Mouse (Mus musculus) heart, adult 2 months (tissue): ENCODE results near the gene Adgrg7. TPM values are rescaled to one million over a fixed set of nuclear protein-coding genes. Genes with fewer than 3 reads are reported as not detected.

Experiments
- DNase-seq, 2 experiments: peaks; one replicate each; pipeline ENCODE4 v3.0.0; 2021
- H3K27ac ChIP-seq: fragments of 200-600 bp; 2 replicates; pipeline ENCODE4 v1.8.1; 2022
- H3K27me3 ChIP-seq: fragments of 200-500 bp; 2 replicates; pipeline ENCODE4 v1.6.1; 2012; ENCODE audit warnings: mild to moderate bottlenecking, low read length, inconsistent platforms, mixed read lengths; ENCODE audit not compliant: control insufficient read depth, insufficient read depth
- H3K36me3 ChIP-seq: fragments of 200-500 bp; 2 replicates; pipeline ENCODE4 v1.6.1; 2012; ENCODE audit warnings: low read length, inconsistent platforms; ENCODE audit not compliant: control insufficient read depth, insufficient read depth
- H3K4me1 ChIP-seq: fragments of 200-500 bp; 2 replicates; pipeline ENCODE4 v1.6.1; 2011; ENCODE audit warnings: low read length; ENCODE audit not compliant: control insufficient read depth, insufficient read depth
- H3K4me3 ChIP-seq: fragments of 200-600 bp; 2 replicates; pipeline ENCODE4 v1.8.1; 2022
- H3K79me2 ChIP-seq: fragments of 200-500 bp; replicated peaks from 2 replicates; pipeline ENCODE4 v1.6.1; 2012; ENCODE audit warnings: mild to moderate bottlenecking, inconsistent platforms, low read length, moderate library complexity, mixed read lengths; ENCODE audit not compliant: control insufficient read depth, insufficient read depth
- H3K9ac ChIP-seq: fragments of 200-500 bp; 2 replicates; pipeline ENCODE4 v1.6.1; 2012; ENCODE audit warnings: low read depth, mild to moderate bottlenecking, control low read depth, inconsistent platforms, low read length, mixed read lengths
- CTCF ChIP-seq: fragments of 200-600 bp; IDR thresholded peaks from 2 replicates; pipeline ENCODE4 v1.8.1; 2022; ENCODE audit warnings: antibody characterized with exemption, mild to moderate bottlenecking, moderate library complexity
- EP300 ChIP-seq: fragments of 200-500 bp; IDR thresholded peaks from 2 replicates; pipeline ENCODE4 v1.6.1; 2011; ENCODE audit warnings: low read depth, low read length, control low read depth; ENCODE audit not compliant: insufficient read depth
- POLR2A ChIP-seq: fragments of 200-500 bp; IDR thresholded peaks from 2 replicates; pipeline ENCODE4 v1.6.1; 2011; ENCODE audit warnings: mild to moderate bottlenecking, low read depth, low read length, control low read depth; ENCODE audit not compliant: insufficient read depth
- WGBS: fragments of 180-500 bp; shearing (Covaris S2); methylation state at CpG from one replicate; pipeline ENCODE4 v1.1.7; 2018; 5-methylcytosine and 5-hydroxymethylcytosine counted together
- intact Hi-C: fragments of 180-260 bp; cut with DNase I; formaldehyde crosslinking; loops from one replicate; pipeline ENCODE4 v1.15.1; 2025
- polyA plus RNA-seq: library from polyadenylated mRNA; depleted of rRNA; stranded (reverse); fragments of >200 nt; gene quantifications from 2 replicates; pipeline ENCODE4 v1.2.3, GENCODE M21; 2012
- total RNA-seq, 2 experiments: library from RNA; stranded (reverse); gene quantifications; 2 replicates each; pipeline ENCODE4 v1.2.3; 2021

Gene Adgrg7
- total and polyA plus RNA-seq, 3 experiments: not detected

- no peaks in the 10 kb centered on the region for H3K36me3 ChIP-seq
- TF ChIP-seq POLR2A (no peak), CTCF (peak; percentile 89), EP300 (no peak)
- no peaks in the 10 kb centered on the region for H3K79me2 ChIP-seq
- no peaks in the 10 kb centered on the region for H3K27me3 ChIP-seq
- no peak for DNase-seq
- WGBS: 47% methylated on average over 10 of the region's 10 CpGs
- H3K27ac ChIP-seq: no peak overlapping the region
- H3K4me3 ChIP-seq: no peak overlapping the region
- H3K4me1 ChIP-seq: no peaks in the 10 kb centered on the region
- H3K9ac ChIP-seq: no peak overlapping the region
- intact Hi-C loops: loop anchor here (2.0 to 5.0 kb wide), 2 partner anchors 321 to 396 kb away; partner anchors contain the start of gene Nit2
These were observed 24.2 kb downstream of the Adgrg7 start for GRCm38 (mm10) chr16:56771163-56772105.

GRCm38 (mm10) chr16:56729060-56729459, 66.6 kb downstream of the Adgrg7 start:
- DNase-seq: no peak
- intact Hi-C loops: no loop called here
- Histone ChIP-seq H3K27ac (no peak overlapping the region), H3K4me1 (no peaks in the 10 kb centered on the region), H3K27me3 (no peaks in the 10 kb centered on the region), H3K9ac (no peak overlapping the region), H3K4me3 (no peak overlapping the region), H3K36me3 (no peaks in the 10 kb centered on the region), H3K79me2 (no peaks in the 10 kb centered on the region)
- no peak for TF ChIP-seq POLR2A
- no peak for TF ChIP-seq EP300
- TF ChIP-seq CTCF: no peak
- 28% methylated on average over 1 of the region's 1 CpGs for WGBS

GRCm38 (mm10) chr16:56724927-56725326, 70.7 kb downstream of the Adgrg7 start:
- no peaks in the 10 kb centered on the region for H3K36me3 ChIP-seq
- DNase-seq: no peak
- H3K79me2 ChIP-seq: no peaks in the 10 kb centered on the region
- H3K9ac ChIP-seq: no peak overlapping the region
- H3K27ac ChIP-seq: no peak overlapping the region
- TF ChIP-seq CTCF: no peak
- TF ChIP-seq EP300: no peak
- no peak for TF ChIP-seq POLR2A
- no peaks in the 10 kb centered on the region for H3K4me1 ChIP-seq
- 68% methylated on average over 10 of the region's 10 CpGs for WGBS
- intact Hi-C loops: no loop called here
- H3K4me3 ChIP-seq: no peak overlapping the region
- no peaks in the 10 kb centered on the region for H3K27me3 ChIP-seq

DNA sequence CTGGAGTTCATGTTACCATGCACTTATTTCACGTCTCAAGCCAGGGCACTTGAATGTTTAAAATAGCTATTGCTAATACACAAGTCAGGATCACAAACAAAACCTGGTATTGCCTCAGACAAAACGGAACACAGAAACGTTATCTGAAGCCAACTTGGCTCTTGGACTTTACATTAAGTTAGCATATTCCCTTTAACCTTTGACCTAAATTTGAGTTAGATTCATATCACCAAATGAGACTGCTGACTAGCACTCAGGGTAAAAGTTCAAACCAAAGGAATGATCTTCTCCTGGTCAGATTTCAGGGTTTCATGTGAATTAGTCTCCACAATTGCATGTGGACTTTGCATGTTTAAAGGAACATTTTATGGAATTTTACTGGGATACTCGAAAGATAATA, 73.3 kb downstream of the Adgrg7 start:
- intact Hi-C loops: no loop called here
- WGBS: 40% methylated on average over 4 of the region's 4 CpGs
- Histone ChIP-seq H3K4me1 (no peaks in the 10 kb centered on the region), H3K9ac (no peak overlapping the region), H3K4me3 (no peak overlapping the region), H3K27me3 (no peaks in the 10 kb centered on the region), H3K36me3 (no peaks in the 10 kb centered on the region), H3K27ac (no peak overlapping the region), H3K79me2 (no peaks in the 10 kb centered on the region)
- no peak for TF ChIP-seq CTCF
- TF ChIP-seq EP300: no peak
- TF ChIP-seq POLR2A: no peak
- DNase-seq: no peak

DNA sequence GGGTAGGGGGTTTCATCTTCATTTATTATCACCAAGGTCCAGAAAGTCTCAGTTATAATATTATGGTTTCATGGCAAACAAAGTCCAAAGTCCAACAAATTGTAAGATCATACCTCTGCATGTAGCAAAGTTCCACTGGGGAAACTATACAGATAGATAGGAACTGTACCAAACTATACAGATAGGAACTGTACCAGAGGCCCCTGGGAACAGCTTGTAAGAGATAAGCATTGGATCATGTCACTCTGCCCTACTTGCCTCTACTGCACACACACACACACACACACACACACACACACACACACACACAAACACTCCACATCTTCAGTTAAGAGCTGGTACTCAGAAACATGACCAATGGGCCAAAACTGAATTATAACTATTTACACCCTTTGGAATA, 76.6 kb downstream of the Adgrg7 start:
- Histone ChIP-seq H3K36me3 (peaks cover 10% of the 10 kb centered on the region), H3K27ac (no peak overlapping the region), H3K4me3 (no peak overlapping the region), H3K27me3 (no peaks in the 10 kb centered on the region), H3K9ac (no peak overlapping the region), H3K79me2 (0 out of 2 replicates have a peak, but pooled peaks cover 3% of the 10 kb centered on the region), H3K4me1 (peaks cover 5% of the 10 kb centered on the region)
- TF ChIP-seq EP300 (no peak), CTCF (no peak), POLR2A (no peak)
- intact Hi-C loops: loop anchor here (10.0 kb wide), 1 partner anchor 744 kb away; the partner anchor contains the start of gene Zbtb11
- DNase-seq: no peak
